Mouse (Mus musculus) stomach, embryonic 16.5 days (tissue): Measurements from ENCODE around the gene Mpz. TPM values are rescaled to one million over a fixed set of nuclear protein-coding genes. Genes with fewer than 3 reads are reported as not detected.
A peak's percentile ranks its signal among the peaks of the same experiment; 100 is the strongest.

Source experiments
- ATAC-seq: fragments of 200-750 bp; cut with Nextera tagmentation; 2 replicates; pipeline ENCODE4 v1.8.0; 2017; ENCODE audit warnings: moderate number of reproducible peaks, moderate TSS enrichment; ENCODE audit not compliant: insufficient read depth, low FRiP score
- H3K27ac ChIP-seq: fragments of 300-500 bp; sonication (generic); 2 replicates; pipeline ENCODE4 v1.5.1; 2014; ENCODE audit warnings: low read length
- H3K27me3 ChIP-seq: fragments of 300-500 bp; sonication (generic); 2 replicates; pipeline ENCODE4 v1.6.1; 2014; ENCODE audit warnings: low read length, control low read depth, mixed read lengths; ENCODE audit not compliant: control insufficient read depth, insufficient read depth
- H3K36me3 ChIP-seq: fragments of 300-500 bp; sonication (generic); 2 replicates; pipeline ENCODE4 v1.6.1; 2014; ENCODE audit warnings: low read length; ENCODE audit not compliant: control insufficient read depth, insufficient read depth
- H3K4me1 ChIP-seq: fragments of 300-500 bp; sonication (generic); 2 replicates; pipeline ENCODE4 v1.6.1; 2014; ENCODE audit warnings: low read length, control low read depth, mixed read lengths; ENCODE audit not compliant: control insufficient read depth, insufficient read depth
- H3K4me2 ChIP-seq: fragments of 300-500 bp; sonication (generic); 2 replicates; pipeline ENCODE4 v1.6.1; 2014; ENCODE audit warnings: low read depth, low read length, mixed read lengths
- H3K4me3 ChIP-seq: fragments of 300-500 bp; sonication (generic); replicated peaks from 2 replicates; pipeline ENCODE4 v1.5.1; 2014; ENCODE audit warnings: mild to moderate bottlenecking, low read length
- H3K9ac ChIP-seq: fragments of 300-500 bp; sonication (generic); 2 replicates; pipeline ENCODE4 v1.6.1; 2014; ENCODE audit warnings: low read length
- H3K9me3 ChIP-seq: fragments of 300-500 bp; sonication (generic); replicated peaks from 2 replicates; pipeline ENCODE4 v1.6.1; 2016; ENCODE audit warnings: low read length, control low read depth; ENCODE audit not compliant: control insufficient read depth
- WGBS: fragments of 180-500 bp; shearing (Covaris S2); extraction: QIAGEN DNeasy Blood & Tissue Kit; methylation state at CpG from one replicate; pipeline ENCODE4 v1.1.7; 2014; 5-methylcytosine and 5-hydroxymethylcytosine counted together
- polyA plus RNA-seq: library from polyadenylated mRNA; unstranded; fragments of >200 nt; fragmentation: Nextera tagmentation; extraction: Ambion mirVana; gene quantifications from 2 replicates; pipeline ENCODE4 v1.2.1, GENCODE M21; 2015

The Mpz gene
- polyA plus RNA-seq, 1 experiment from 2014 or later, result 2.4 TPM

DNA sequence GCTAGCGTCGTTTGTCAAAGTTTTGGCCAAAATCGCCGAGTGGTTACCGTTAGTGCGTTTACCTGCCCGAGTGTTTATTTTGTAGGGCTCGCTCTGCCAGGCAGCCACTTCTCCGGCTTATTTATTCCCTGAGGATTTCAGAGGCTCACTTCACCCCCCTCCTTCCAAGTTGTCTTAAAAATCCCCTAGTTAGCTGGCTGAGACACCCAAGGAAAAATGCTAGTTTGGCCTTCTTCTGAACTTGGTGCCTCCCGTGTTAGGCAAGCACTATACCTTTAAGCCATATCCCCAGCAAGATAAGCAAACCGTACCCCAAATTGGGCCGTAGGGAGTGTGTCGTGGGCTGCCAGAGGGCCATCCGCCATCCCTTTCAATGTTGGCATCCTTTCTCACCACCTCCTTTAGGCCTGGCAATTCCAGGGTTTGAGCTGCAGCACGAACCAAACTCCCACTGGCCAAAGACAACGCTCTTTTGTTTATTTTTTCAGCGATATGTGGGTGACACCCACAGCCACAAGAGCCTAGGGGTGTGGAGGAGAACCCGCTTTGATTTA, 404 bp downstream of the Mpz start:
- 5% methylated on average over 18 of the region's 18 CpGs for WGBS
- Histone ChIP-seq H3K27ac (peak overlapping the region; percentile 72), H3K4me2 (peak overlapping the region; percentile 75), H3K4me3 (peak overlapping the region; percentile 77), H3K27me3 (no peaks in the 10 kb centered on the region), H3K9me3 (no peaks in the 10 kb centered on the region), H3K36me3 (no peaks in the 10 kb centered on the region), H3K9ac (peak overlapping the region; percentile 94), H3K4me1 (peaks cover 14% of the 10 kb centered on the region)
- ATAC-seq, result no peak

- ATAC-seq, result no peak
- Histone ChIP-seq H3K4me1 (peaks cover 14% of the 10 kb centered on the region), H3K9me3 (no peaks in the 10 kb centered on the region), H3K9ac (no peak overlapping the region), H3K4me3 (no peak overlapping the region), H3K27me3 (no peaks in the 10 kb centered on the region), H3K27ac (no peak overlapping the region), H3K36me3 (no peaks in the 10 kb centered on the region), H3K4me2 (no peak overlapping the region)
- WGBS, result 72% methylated on average over 4 of the region's 4 CpGs
Measured at GRCm38 (mm10) chr1:171151966-171152365, 1.5 kb downstream of the Mpz start.

GRCm38 (mm10) chr1:171156644-171157043, 6.1 kb downstream of the Mpz start:
- Histone ChIP-seq H3K27me3 (no peaks in the 10 kb centered on the region; the same call in 1 of the 2 replicates), H3K9me3 (no peaks in the 10 kb centered on the region), H3K27ac (no peak overlapping the region), H3K4me3 (no peak overlapping the region), H3K36me3 (no peaks in the 10 kb centered on the region), H3K4me2 (no peak overlapping the region), H3K4me1 (peaks cover 9% of the 10 kb centered on the region; the same call in 1 of the 2 replicates), H3K9ac (no peak overlapping the region)
- 60% methylated on average over 3 of the region's 3 CpGs for WGBS
- ATAC-seq, result no peak

DNA sequence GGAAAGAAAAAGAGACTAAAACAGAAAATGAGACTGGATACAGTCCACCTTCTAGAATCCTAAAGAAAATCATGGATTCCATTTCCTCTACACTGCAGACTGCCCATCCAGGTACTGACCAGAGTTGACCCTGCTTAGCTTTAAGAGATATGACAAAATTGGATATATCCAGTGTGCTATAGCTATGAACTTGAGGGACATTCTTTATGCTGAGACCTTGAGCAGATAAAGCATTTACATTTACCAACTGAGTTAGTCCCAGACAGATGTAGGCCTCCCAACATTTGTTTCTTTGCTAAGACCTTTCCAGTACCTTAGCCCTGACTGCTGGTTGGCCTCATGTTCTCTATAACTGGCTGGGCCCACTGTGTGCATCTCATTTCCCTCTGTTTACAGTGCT, 7.5 kb downstream of the Mpz start:
- Histone ChIP-seq H3K27ac (no peak overlapping the region), H3K4me1 (peaks cover 9% of the 10 kb centered on the region; the same call in 1 of the 2 replicates), H3K36me3 (no peaks in the 10 kb centered on the region), H3K9ac (no peak overlapping the region), H3K4me2 (no peak overlapping the region), H3K27me3 (no peaks in the 10 kb centered on the region; the same call in 1 of the 2 replicates), H3K9me3 (no peaks in the 10 kb centered on the region), H3K4me3 (no peak overlapping the region)
- ATAC-seq, result no peak

DNA sequence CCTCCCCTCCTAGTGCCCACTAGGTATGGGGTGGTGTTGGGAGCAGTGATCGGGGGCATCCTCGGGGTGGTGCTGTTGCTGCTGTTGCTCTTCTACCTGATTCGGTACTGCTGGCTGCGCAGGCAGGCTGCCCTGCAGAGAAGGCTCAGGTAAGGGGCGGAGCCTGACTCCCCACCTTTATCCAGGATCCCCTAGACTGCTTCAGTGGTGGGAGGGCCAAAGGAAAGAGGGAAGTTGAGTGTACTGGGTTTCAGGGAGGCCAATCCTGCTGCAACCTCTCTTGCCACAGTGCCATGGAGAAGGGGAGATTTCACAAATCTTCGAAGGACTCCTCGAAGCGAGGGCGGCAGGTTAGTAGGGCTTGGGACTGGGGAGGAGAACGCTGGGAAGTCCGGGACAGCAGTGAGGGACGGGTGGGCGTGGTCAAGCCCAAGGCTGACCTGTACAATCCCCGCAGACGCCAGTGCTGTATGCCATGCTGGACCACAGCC, 9.0 kb downstream of the Mpz start:
- Histone ChIP-seq H3K9me3 (no peaks in the 10 kb centered on the region), H3K4me3 (peak overlapping the region; percentile 38), H3K27ac (no peak overlapping the region), H3K27me3 (no peaks in the 10 kb centered on the region; the same call in 1 of the 2 replicates), H3K4me2 (peak overlapping the region; percentile 59), H3K9ac (peak overlapping the region; percentile 63), H3K36me3 (no peaks in the 10 kb centered on the region), H3K4me1 (peaks cover 9% of the 10 kb centered on the region; the same call in 1 of the 2 replicates)
- peak; percentile 82; the same call in 1 of the 2 replicates for ATAC-seq
- WGBS, result 3% methylated on average over 15 of the region's 15 CpGs

DNA sequence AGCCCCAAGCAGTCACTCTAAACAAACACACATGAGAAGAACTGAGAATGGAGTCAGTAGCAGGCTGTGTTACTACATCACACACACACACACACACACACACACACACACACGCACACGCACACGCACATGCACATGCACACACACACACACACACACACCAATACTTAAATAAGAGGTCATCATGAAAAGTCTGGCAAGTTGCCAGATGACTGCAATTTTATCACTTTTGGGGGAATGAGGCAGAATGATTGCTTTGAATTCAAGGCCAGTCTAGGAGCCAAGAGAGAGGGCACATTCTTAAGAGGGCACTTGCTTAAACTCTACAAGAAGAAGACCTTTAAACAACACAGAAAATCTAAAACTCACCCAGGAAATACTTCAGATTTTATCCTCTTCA, 12.0 kb downstream of the Mpz start:
- H3K27me3 ChIP-seq, result no peaks in the 10 kb centered on the region; the same call in 1 of the 2 replicates
- ATAC-seq, result no peak
- peaks cover 9% of the 10 kb centered on the region; the same call in 1 of the 2 replicates for H3K4me1 ChIP-seq
- H3K4me2 ChIP-seq, result no peak overlapping the region
- no peaks in the 10 kb centered on the region for H3K9me3 ChIP-seq
- no peaks in the 10 kb centered on the region for H3K36me3 ChIP-seq
- no peak overlapping the region for H3K27ac ChIP-seq
- no peak overlapping the region for H3K9ac ChIP-seq
- H3K4me3 ChIP-seq, result no peak overlapping the region
- 84% methylated on average over 3 of the region's 3 CpGs for WGBS

DNA sequence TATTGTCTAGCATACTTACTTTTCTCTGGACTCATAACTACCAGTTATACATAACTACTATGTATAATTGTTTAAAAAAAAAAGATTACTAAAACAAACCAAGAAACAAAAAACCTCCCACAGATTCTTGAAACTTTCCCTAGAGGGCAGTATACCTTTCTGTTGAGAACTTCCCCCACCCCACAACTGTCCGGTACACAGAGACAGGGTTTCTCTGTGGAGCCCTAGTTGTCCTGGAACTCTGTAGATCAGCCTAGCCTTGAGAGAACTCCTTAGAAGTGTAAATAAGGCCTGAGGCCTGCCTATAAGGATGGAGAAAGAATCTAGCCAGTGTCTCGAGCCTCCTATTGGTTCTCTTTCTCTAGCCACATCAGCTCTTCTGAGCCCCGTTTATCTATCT, 13.7 kb downstream of the Mpz start:
- WGBS, result 35% methylated on average over 3 of the region's 3 CpGs
- no peak overlapping the region for H3K4me3 ChIP-seq
- H3K9me3 ChIP-seq, result no peaks in the 10 kb centered on the region
- H3K36me3 ChIP-seq, result no peaks in the 10 kb centered on the region
- no peak overlapping the region for H3K9ac ChIP-seq
- H3K27me3 ChIP-seq, result no peaks in the 10 kb centered on the region
- no peak overlapping the region for H3K4me2 ChIP-seq
- no peak overlapping the region for H3K27ac ChIP-seq
- no peak for ATAC-seq
- H3K4me1 ChIP-seq, result peaks cover 9% of the 10 kb centered on the region; the same call in 1 of the 2 replicates

DNA sequence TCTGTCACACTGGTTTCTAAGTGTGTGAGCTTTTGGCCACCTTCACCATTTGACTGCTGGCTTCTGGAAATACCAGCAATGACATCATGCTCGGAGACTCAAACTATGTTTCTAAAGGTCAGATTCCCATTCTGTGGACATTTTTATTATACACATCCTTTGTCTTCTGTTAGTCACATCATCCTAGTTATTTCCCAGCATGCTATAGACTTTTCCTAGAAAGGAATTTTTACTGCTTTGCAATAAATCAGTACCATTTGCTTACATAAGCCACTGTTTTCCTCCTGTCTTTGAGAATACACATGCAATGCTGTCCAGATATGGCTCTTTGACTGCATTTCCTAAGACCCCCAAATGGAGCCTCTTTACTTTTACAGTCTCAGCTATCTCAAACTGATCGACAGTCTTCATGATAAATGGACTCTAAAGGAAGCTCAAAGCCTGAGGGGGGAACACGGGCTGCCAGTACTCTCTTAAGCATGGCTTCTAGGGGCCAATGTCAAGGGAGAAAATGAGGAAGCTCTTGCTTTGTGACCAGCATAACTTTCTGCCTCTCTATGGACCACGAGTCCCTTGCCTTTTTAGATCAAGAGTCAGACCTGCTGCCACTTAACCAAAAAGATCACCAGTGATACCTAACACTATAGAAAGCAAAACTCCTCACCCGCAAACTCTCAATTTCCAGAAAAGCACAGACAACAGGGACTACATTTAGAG, 15.3 kb downstream of the Mpz start:
- Histone ChIP-seq H3K4me3 (no peak overlapping the region), H3K27ac (no peak overlapping the region), H3K9ac (no peak overlapping the region), H3K9me3 (no peaks in the 10 kb centered on the region), H3K36me3 (no peaks in the 10 kb centered on the region), H3K27me3 (no peaks in the 10 kb centered on the region), H3K4me2 (no peak overlapping the region), H3K4me1 (0 out of 2 replicates have a peak, but pooled peaks cover under 1% of the 10 kb centered on the region)
- no peak for ATAC-seq
- 58% methylated on average over 5 of the region's 5 CpGs for WGBS

DNA sequence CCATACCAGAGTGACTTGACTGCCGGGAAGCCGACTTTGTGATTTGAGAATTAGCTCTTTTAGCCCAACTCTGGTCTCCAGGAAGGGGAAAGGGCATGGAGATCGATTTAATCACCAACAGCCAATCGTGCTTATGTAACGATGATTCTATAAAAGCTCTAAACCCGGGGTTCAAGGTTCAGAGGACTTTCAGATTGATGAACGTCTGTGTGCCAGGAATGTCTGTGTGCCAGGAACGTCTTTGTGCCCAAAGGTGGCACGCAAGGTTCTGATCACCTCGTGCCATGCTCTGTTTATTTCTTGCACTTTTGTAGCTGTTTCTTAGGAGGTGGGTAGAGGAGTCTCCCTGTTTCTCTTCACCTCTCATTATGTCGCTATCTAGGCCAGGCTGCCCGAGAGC, 18.4 kb downstream of the Mpz start:
- H3K4me3 ChIP-seq, result no peak overlapping the region
- no peak overlapping the region for H3K4me2 ChIP-seq
- H3K36me3 ChIP-seq, result no peaks in the 10 kb centered on the region
- no peaks in the 10 kb centered on the region for H3K4me1 ChIP-seq
- H3K27me3 ChIP-seq, result no peaks in the 10 kb centered on the region
- no peaks in the 10 kb centered on the region for H3K9me3 ChIP-seq
- no peak overlapping the region for H3K9ac ChIP-seq
- no peak overlapping the region for H3K27ac ChIP-seq
- 87% methylated on average over 12 of the region's 12 CpGs for whole genome bisulfite sequencing
- ATAC-seq, result no peak
